Mouse (Mus musculus) retina, adult 2 months (tissue): ENCODE data around the gene Lmo4.

Experiments used
- DNase-seq: peaks from one replicate; pipeline ENCODE4 v3.0.0-alpha.2; 2012; ENCODE audit warnings: low read depth, low spot score

The Lmo4 gene

GRCm38 (mm10) chr3:144151001-144151400 lies 54.0 kb downstream of the Lmo4 start:
- no peak for DNase-seq

- DNase-seq, result no peak
Observed at GRCm38 (mm10) chr3:144148234-144148633, 56.8 kb downstream of the Lmo4 start.

GRCm38 (mm10) chr3:144147244-144147643 lies 57.8 kb downstream of the Lmo4 start:
- DNase-seq, result no peak

DNA sequence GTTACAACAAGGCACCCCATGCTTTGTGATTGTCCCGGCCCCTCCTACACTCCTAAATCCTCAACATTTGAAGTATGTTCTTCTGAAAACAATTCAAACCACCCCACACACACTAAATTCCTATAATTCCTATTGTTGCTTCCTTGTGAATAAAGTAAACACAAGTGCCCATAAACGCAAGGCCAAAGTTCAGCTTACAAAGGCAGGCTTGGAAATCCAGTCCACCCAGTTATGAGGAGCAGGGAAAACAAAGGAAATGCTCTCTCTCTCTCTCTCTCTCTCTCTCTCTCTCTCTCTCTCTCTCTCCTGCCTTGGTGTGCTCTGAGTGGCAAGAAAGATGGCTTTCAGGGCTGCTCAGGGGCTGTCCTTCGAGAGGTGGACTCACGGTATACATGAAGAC lies 61.0 kb downstream of the Lmo4 start:
- DNase-seq, result no peak

- DNase-seq, result no peak
Observed at GRCm38 (mm10) chr3:144142939-144143338, 62.1 kb downstream of the Lmo4 start.

DNA sequence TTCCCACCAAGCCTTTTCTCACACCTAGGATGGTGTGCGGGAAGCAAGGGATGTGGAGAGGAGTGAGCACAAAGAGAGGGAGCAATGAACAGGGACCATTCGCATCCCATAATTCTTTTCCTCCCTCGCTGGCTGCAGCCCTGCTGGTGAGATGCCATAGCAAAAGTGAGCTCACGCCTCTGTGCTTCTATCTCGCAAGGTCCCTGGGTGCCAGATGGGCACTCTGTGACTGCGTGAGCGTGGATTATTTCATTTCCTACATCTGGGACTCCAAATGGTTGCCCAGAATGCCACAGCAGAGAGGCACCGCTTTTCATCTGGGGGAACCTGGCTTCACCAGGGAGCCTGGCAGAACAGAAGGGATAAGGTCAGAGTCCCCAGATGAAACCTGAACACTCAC lies 63.2 kb downstream of the Lmo4 start:
- no peak for DNase-seq

GRCm38 (mm10) chr3:144140816-144141215 lies 64.2 kb downstream of the Lmo4 start:
- no peak for DNase-seq

DNA sequence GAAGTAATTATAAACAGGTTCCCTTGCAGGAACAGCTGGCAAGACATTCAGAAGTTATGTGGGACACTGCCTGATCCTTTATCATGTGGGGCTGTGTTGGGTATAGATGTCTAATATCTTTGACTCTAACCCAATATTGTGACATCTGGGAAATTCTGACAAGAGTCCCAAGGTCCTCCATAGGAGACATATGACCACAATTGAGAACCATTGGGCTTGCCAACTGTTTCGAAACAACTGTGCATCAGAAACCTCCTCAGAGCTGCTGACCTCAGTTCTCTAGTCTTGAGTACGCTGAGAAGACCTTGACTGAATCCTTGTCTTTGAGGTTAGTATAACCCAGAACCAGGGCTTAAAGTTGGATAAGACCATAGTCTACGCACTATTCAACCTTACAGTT lies 66.4 kb downstream of the Lmo4 start:
- no peak for DNase-seq
